Mouse (Mus musculus) gastrocnemius, postnatal 10 days (tissue): Measurements from ENCODE around the gene Ifitm2. TPM values are rescaled to one million over a fixed set of nuclear protein-coding genes. Genes with fewer than 3 reads are reported as not detected.

Experiments
- DNase-seq: peaks from one replicate; pipeline ENCODE4 v3.0.0; 2021; ENCODE audit warnings: mixed read lengths
- total RNA-seq, 2 experiments: library from RNA; stranded (reverse); gene quantifications; 2 replicates each; pipeline ENCODE4 v1.2.3; 2021

Gene Ifitm2
- total RNA-seq, 2 experiments from 2014 or later, result 142 to 180 TPM

- DNase-seq, result no peak
Observed at GRCm38 (mm10) chr7:140905642-140906081, 50.1 kb downstream of the Ifitm2 start.

Other genes starting within 250 kb of the Ifitm2 start
- gene Cyp2e1, start 192.2 kb downstream of the Ifitm2 start, total RNA-seq, result 1 to 10 TPM in 1 of 2 experiments, under 1 TPM in 1; 0.19 to 1.3 TPM
- gene Syce1, start 168.1 kb downstream of the Ifitm2 start, total RNA-seq, result not detected
- gene Zfp941, start 133.8 kb downstream of the Ifitm2 start, total RNA-seq, result under 1 TPM; 0.12 to 0.16 TPM
- not detected for gene Urah, start 121.0 kb downstream of the Ifitm2 start, total RNA-seq
- gene Scgb1c1, start 110.4 kb downstream of the Ifitm2 start, total RNA-seq, result not detected
- gene Odf3, start 108.2 kb downstream of the Ifitm2 start, total RNA-seq, result not detected
- gene Gm45785, start 99.7 kb downstream of the Ifitm2 start, total RNA-seq, result not detected
- 10 to 100 TPM; 19.4 to 27.7 TPM for gene Ric8a, start 99.0 kb downstream of the Ifitm2 start, total RNA-seq
- gene Bet1l, start 98.4 kb downstream of the Ifitm2 start, total RNA-seq, result 10 to 100 TPM; 12.3 to 13.6 TPM
- gene Psmd13, start 74.0 kb downstream of the Ifitm2 start, total RNA-seq, result 100 to 1,000 TPM; 104 to 105 TPM
- gene Sirt3, start 73.7 kb downstream of the Ifitm2 start, total RNA-seq, result 10 to 100 TPM; 16.3 to 19.1 TPM
- 1,000 to 10,000 TPM in 1 of 2 experiments, 100 to 1,000 TPM in 1; 998 to 1,003 TPM for gene Cox8b, start 55.5 kb downstream of the Ifitm2 start, total RNA-seq
- gene Nlrp6, start 35.1 kb downstream of the Ifitm2 start, total RNA-seq, result not detected
- gene Pgghg, start 14.6 kb downstream of the Ifitm2 start, total RNA-seq, result 10 to 100 TPM in 1 of 2 experiments, 1 to 10 TPM in 1; 7.6 to 13.1 TPM
- 1 to 10 TPM in 1 of 2 experiments, under 1 TPM in 1; 0.54 to 6.9 TPM for gene Ifitm5, start 5.7 kb downstream of the Ifitm2 start, total RNA-seq
- not detected for gene Gm45717, start 50 bp downstream of the Ifitm2 start, total RNA-seq
- 1 to 10 TPM; 2.1 to 3.7 TPM for gene Ifitm1, start 11.2 kb upstream of the Ifitm2 start, total RNA-seq
- gene Ifitm3, start 54.8 kb upstream of the Ifitm2 start, total RNA-seq, result 10 to 100 TPM; 54.7 to 70.0 TPM
- under 1 TPM; 0.49 to 0.84 TPM for gene Ifitm6, start 61.9 kb upstream of the Ifitm2 start, total RNA-seq
- gene Gm17387, start 73.1 kb upstream of the Ifitm2 start, total RNA-seq, result not detected
- under 1 TPM; 0.11 to 0.38 TPM for gene B4galnt4, start 105.1 kb upstream of the Ifitm2 start, total RNA-seq
- gene Pkp3, start 122.2 kb upstream of the Ifitm2 start, total RNA-seq, result not detected
- 1 to 10 TPM; 2.4 to 2.6 TPM for gene Sigirr, start 144.6 kb upstream of the Ifitm2 start, total RNA-seq
- gene Ano9, start 161.8 kb upstream of the Ifitm2 start, total RNA-seq, result not detected
- 10 to 100 TPM; 16.8 to 18.0 TPM for gene Ptdss2, start 166.4 kb upstream of the Ifitm2 start, total RNA-seq
- gene Rnh1, start 216.9 kb upstream of the Ifitm2 start, total RNA-seq, result 10 to 100 TPM; 52.9 to 56.0 TPM
- gene Hras, start 238.0 kb upstream of the Ifitm2 start, total RNA-seq, result 100 to 1,000 TPM; 205 to 240 TPM
- 1 to 10 TPM; 2.7 to 3.2 TPM for gene Lrrc56, start 238.2 kb upstream of the Ifitm2 start, total RNA-seq